Mouse (Mus musculus): Measurements from ENCODE around the gene Slc5a5. TPM values are rescaled to one million over a fixed set of nuclear protein-coding genes. Genes with fewer than 3 reads are reported as not detected.
"Not testable (repeated sequence)": the region's sequence is repeated elsewhere in the genome, so short reads cannot be mapped to it uniquely, and the experiment has no call there.

Slc5a5 gene
- total and polyA plus RNA-seq, 3 experiments: 0.04 to 0.26 (median 0.16) TPM

GRCm38 (mm10) chr8:70895571-70896259 is 3.2 kb upstream of the Slc5a5 start:
- in situ Hi-C loops (cut with MboI; ENCODE audit: low pct_ligation_motif_present, low pct_unique_long_range_greater_than_20kb, low sequenced_read_pairs): loop anchor here (5.0 kb wide), 1 partner anchor 62 kb away; no protein-coding TSS in a partner anchor
- H3K27me3 ChIP-seq (replicated peaks); DNase-seq (ENCODE audit: extremely low read depth); dilution Hi-C loops (cut with MboI; ENCODE audit: extremely low pct_ligation_motif_present, extremely low pct_unique_long_range_greater_than_20kb, low sequenced_read_pairs); H3K27ac ChIP-seq (ENCODE audit: insufficient read depth, low read depth): not testable (repeated sequence)
- Histone ChIP-seq H3K9me3 (replicated peaks; ENCODE audit: low read length) (peaks cover 21% of the 10 kb centered on the region), H3K9ac (ENCODE audit: insufficient read depth, low read depth) (peak overlapping the region; percentile 70), H3K4me3 (replicated peaks in 1 of 3; ENCODE audit: low read depth in 2 of 3, low read length in 2 of 3, poor library complexity in 1 of 3) (peak overlapping the region; percentile 91 to 96 (median 94)), H3K79me2 (replicated peaks; ENCODE audit: control insufficient read depth, extremely low read depth, insufficient read depth, poor library complexity, severe bottlenecking) (peaks cover 24% of the 10 kb centered on the region), H3K4me2 (ENCODE audit: insufficient read depth, low read depth, poor library complexity, severe bottlenecking) (peak overlapping the region; percentile 62; the same call in 1 of the 2 replicates), H3K36me3 (replicated peaks in 1 of 2; ENCODE audit: control insufficient read depth in 1 of 2, insufficient read depth in 1 of 2, low read length in 1 of 2) (peaks cover 39 to 59% of the 10 kb centered on the region in 2 experiments), H3K4me1 (ENCODE audit: control insufficient read depth in 1 of 2, insufficient read depth in 2 of 2) (peaks cover 18 to 29% of the 10 kb centered on the region in 2 experiments)
- peak; percentile 45; the same call in 1 of the 2 replicates for TF ChIP-seq SIN3A (IDR thresholded peaks at IDR 0.05; ENCODE audit: low read length)

GRCm38 (mm10) chr8:70894771-70895545 is 2.4 kb upstream of the Slc5a5 start:
- DNase-seq (ENCODE audit: extremely low read depth): no peak
- H3K27me3 ChIP-seq (replicated peaks): no peaks in the 10 kb centered on the region
- TF ChIP-seq ZC3H11A (IDR thresholded peaks at IDR 0.05; ENCODE audit: low read depth, low read length): no peak
- TF ChIP-seq RCOR1 (conservative IDR thresholded peaks at IDR 0.05; ENCODE audit: low read depth, low read length): no peak
- TF ChIP-seq EP300 (IDR thresholded peaks at IDR 0.05; ENCODE audit: low read length): no peak
- no peak for TF ChIP-seq SIN3A (IDR thresholded peaks at IDR 0.05; ENCODE audit: low read length)
- TF ChIP-seq POLR2A (IDR thresholded peaks at IDR 0.05; ENCODE audit: low read depth, low read length): no peak
- in situ Hi-C loops (cut with MboI; ENCODE audit: low pct_ligation_motif_present, low pct_unique_long_range_greater_than_20kb, low sequenced_read_pairs) (loop anchor here (5.0 kb wide), 1 partner anchor 62 kb away; no protein-coding TSS in a partner anchor), dilution Hi-C loops (cut with MboI; ENCODE audit: extremely low pct_ligation_motif_present, extremely low pct_unique_long_range_greater_than_20kb, low sequenced_read_pairs) (no loop called here)
- peak overlapping the region in 1 of 3 experiments; percentile 96 for H3K4me3 ChIP-seq (replicated peaks in 1 of 3; ENCODE audit: low read depth in 2 of 3, low read length in 2 of 3, poor library complexity in 1 of 3)
- peaks cover 18 to 29% of the 10 kb centered on the region in 2 experiments for H3K4me1 ChIP-seq (ENCODE audit: control insufficient read depth in 1 of 2, insufficient read depth in 2 of 2)
- no peak overlapping the region for H3K4me2 ChIP-seq (ENCODE audit: insufficient read depth, low read depth, poor library complexity, severe bottlenecking)
- H3K79me2 ChIP-seq (replicated peaks; ENCODE audit: control insufficient read depth, extremely low read depth, insufficient read depth, poor library complexity, severe bottlenecking): peaks cover 24% of the 10 kb centered on the region
- H3K9me3 ChIP-seq (replicated peaks; ENCODE audit: low read length): peaks cover 21% of the 10 kb centered on the region
- H3K36me3 ChIP-seq (replicated peaks in 1 of 2; ENCODE audit: control insufficient read depth in 1 of 2, insufficient read depth in 1 of 2, low read length in 1 of 2): peaks cover 39 to 63% of the 10 kb centered on the region in 2 experiments
- H3K27ac ChIP-seq (ENCODE audit: insufficient read depth, low read depth): no peak overlapping the region
- H3K9ac ChIP-seq (ENCODE audit: insufficient read depth, low read depth): no peak overlapping the region

- H3K27ac ChIP-seq (ENCODE audit: insufficient read depth, low read depth): no peak overlapping the region
Measured at GRCm38 (mm10) chr8:70894385-70894720, 1.8 kb upstream of the Slc5a5 start.

More at GRCm38 (mm10) chr8:70894385-70894720, 1.8 kb upstream of the Slc5a5 start:
- Histone ChIP-seq H3K4me2 (ENCODE audit: insufficient read depth, low read depth, poor library complexity, severe bottlenecking) (no peak overlapping the region), H3K9me3 (replicated peaks; ENCODE audit: low read length) (peaks cover 21% of the 10 kb centered on the region), H3K4me3 (replicated peaks in 1 of 3; ENCODE audit: low read depth in 2 of 3, low read length in 2 of 3, poor library complexity in 1 of 3) (no peak overlapping the region), H3K4me1 (ENCODE audit: control insufficient read depth in 1 of 2, insufficient read depth in 2 of 2) (peaks cover 18 to 27% of the 10 kb centered on the region in 2 experiments), H3K79me2 (replicated peaks; ENCODE audit: control insufficient read depth, extremely low read depth, insufficient read depth, poor library complexity, severe bottlenecking) (peaks cover 24% of the 10 kb centered on the region), H3K36me3 (replicated peaks in 1 of 2; ENCODE audit: control insufficient read depth in 1 of 2, insufficient read depth in 1 of 2, low read length in 1 of 2) (peaks cover 39 to 65% of the 10 kb centered on the region in 2 experiments), H3K27me3 (replicated peaks) (no peaks in the 10 kb centered on the region), H3K9ac (ENCODE audit: insufficient read depth, low read depth) (no peak overlapping the region)
- dilution Hi-C loops (cut with MboI; ENCODE audit: extremely low pct_ligation_motif_present, extremely low pct_unique_long_range_greater_than_20kb, low sequenced_read_pairs): no loop called here
- in situ Hi-C loops (cut with MboI; ENCODE audit: low pct_ligation_motif_present, low pct_unique_long_range_greater_than_20kb, low sequenced_read_pairs): no loop called here
- DNase-seq (ENCODE audit: extremely low read depth): no peak
- TF ChIP-seq JUND (conservative IDR thresholded peaks at IDR 0.05; ENCODE audit: low read depth, low read length) (no peak), USF1 (IDR thresholded peaks at IDR 0.05; ENCODE audit: low read depth, low read length) (no peak), IRF4 (IDR thresholded peaks at IDR 0.05; ENCODE audit: low read depth, low read length) (no peak), NRF1 (IDR thresholded peaks at IDR 0.05; ENCODE audit: low read depth, low read length) (no peak), MAX (IDR thresholded peaks at IDR 0.05; ENCODE audit: low read length) (no peak), ELF1 (IDR thresholded peaks at IDR 0.05; ENCODE audit: low read depth, low read length) (no peak), POLR2A (IDR thresholded peaks at IDR 0.05; ENCODE audit: low read depth, low read length) (no peak; the same call in 1 of the 2 replicates), CHD2 (IDR thresholded peaks at IDR 0.05; ENCODE audit: low read length) (no peak; the same call in 1 of the 2 replicates), UBTF (IDR thresholded peaks at IDR 0.05; ENCODE audit: low read depth, low read length) (no peak), CHD1 (IDR thresholded peaks at IDR 0.05; ENCODE audit: low read depth, low read length) (no peak), ZMIZ1 (IDR thresholded peaks at IDR 0.05; ENCODE audit: low read depth, low read length) (no peak), MYC (IDR thresholded peaks at IDR 0.05; ENCODE audit: low read depth, low read length) (no peak), SMC3 (IDR thresholded peaks at IDR 0.05; ENCODE audit: low read depth, low read length) (no peak)
